Mouse (Mus musculus): ENCODE measurements around the gene Sprr3. TPM values are rescaled to one million over a fixed set of nuclear protein-coding genes. Genes with fewer than 3 reads are reported as not detected.

Gene Sprr3
- polyA plus RNA-seq (2015; fragmentation: Nextera tagmentation; extraction: Ambion mirVana) = 0.25 and 4.2 TPM in 2 replicates

GRCm38 (mm10) chr3:92458620-92459019 is at the start of gene Sprr3:
Sprr3 (minus strand) TSS chr3:92458720.

GRCm38 (mm10) chr3:92500393-92500792 is 41.9 kb upstream of the Sprr3 start, which contains the start of gene Sprr4:
Sprr4 (minus strand) TSS chr3:92500493.

GRCm38 (mm10) chr3:92485863-92486262 is 27.3 kb upstream of the Sprr3 start, which contains the start of gene Sprr1a:
Sprr1a (minus strand) TSS chr3:92485895.

GRCm38 (mm10) chr3:92438689-92439088 is 19.8 kb downstream of the Sprr3 start, which contains the start of gene Sprr1b:
Sprr1b (minus strand) TSS chr3:92438789.

GRCm38 (mm10) chr3:92432282-92432681 is 26.2 kb downstream of the Sprr3 start, which contains the start of gene Sprr2k:
Sprr2k (plus strand) TSS chr3:92432582.

GRCm38 (mm10) chr3:92429323-92429722 is 29.2 kb downstream of the Sprr3 start, which contains the start of gene Gm9774:
Gm9774 (minus strand) TSS chr3:92429423.

GRCm38 (mm10) chr3:92417782-92418181 is 40.7 kb downstream of the Sprr3 start, which contains the start of gene Sprr2j-ps:
Sprr2j-ps (plus strand) TSS chr3:92418082.

GRCm38 (mm10) chr3:92407691-92408090 is 50.8 kb downstream of the Sprr3 start, which contains the start of gene Sprr2i:
Sprr2i (plus strand) TSS chr3:92407991.

Other genes starting within 250 kb of the Sprr3 start
- gene Sprr2a1, start 242.9 kb downstream of the Sprr3 start, polyA plus RNA-seq (2015; fragmentation: Nextera tagmentation; extraction: Ambion mirVana) = 0.39 TPM in 1 of 2 replicates, not detected in the other
- gene Sprr2a2, start 242.8 kb downstream of the Sprr3 start, polyA plus RNA-seq (2015; fragmentation: Nextera tagmentation; extraction: Ambion mirVana) = 2.6 and 32.2 TPM in 2 replicates
- gene Sprr2a3, start 173.3 kb downstream of the Sprr3 start, polyA plus RNA-seq (2015; fragmentation: Nextera tagmentation; extraction: Ambion mirVana) = 0.59 and 1.6 TPM in 2 replicates
- gene Sprr2b, start 142.1 kb downstream of the Sprr3 start, polyA plus RNA-seq (2015; fragmentation: Nextera tagmentation; extraction: Ambion mirVana) = not detected in 2 replicates
- gene Sprr2d, start 119.6 kb downstream of the Sprr3 start, polyA plus RNA-seq (2015; fragmentation: Nextera tagmentation; extraction: Ambion mirVana) = not detected in 2 replicates
- gene Sprr2e, start 106.6 kb downstream of the Sprr3 start, polyA plus RNA-seq (2015; fragmentation: Nextera tagmentation; extraction: Ambion mirVana) = not detected in 2 replicates
- not detected in 2 replicates for gene Sprr2f, start 93.5 kb downstream of the Sprr3 start, polyA plus RNA-seq (2015; fragmentation: Nextera tagmentation; extraction: Ambion mirVana)
- 0.36 TPM in 1 of 2 replicates, not detected in the other for gene Sprr2h, start 73.0 kb downstream of the Sprr3 start, polyA plus RNA-seq (2015; fragmentation: Nextera tagmentation; extraction: Ambion mirVana)
- gene Sprr2i, start 50.7 kb downstream of the Sprr3 start, polyA plus RNA-seq (2015; fragmentation: Nextera tagmentation; extraction: Ambion mirVana) = 0.22 TPM in 1 of 2 replicates, not detected in the other
- gene Sprr2j-ps, start 40.6 kb downstream of the Sprr3 start, polyA plus RNA-seq (2015; fragmentation: Nextera tagmentation; extraction: Ambion mirVana) = 0.39 TPM in 1 of 2 replicates, not detected in the other
- 6.7 and 8.1 TPM in 2 replicates for gene Gm9774, start 29.3 kb downstream of the Sprr3 start, polyA plus RNA-seq (2015; fragmentation: Nextera tagmentation; extraction: Ambion mirVana)
- gene Sprr2k, start 26.1 kb downstream of the Sprr3 start, polyA plus RNA-seq (2015; fragmentation: Nextera tagmentation; extraction: Ambion mirVana) = not detected in 2 replicates
- gene Sprr1b, start 19.9 kb downstream of the Sprr3 start, polyA plus RNA-seq (2015; fragmentation: Nextera tagmentation; extraction: Ambion mirVana) = 0.32 TPM in 1 of 2 replicates, not detected in the other
- gene Sprr1a, start 27.2 kb upstream of the Sprr3 start, polyA plus RNA-seq (2015; fragmentation: Nextera tagmentation; extraction: Ambion mirVana) = 1.6 and 7.8 TPM in 2 replicates
- not detected in 2 replicates for gene Sprr4, start 41.8 kb upstream of the Sprr3 start, polyA plus RNA-seq (2015; fragmentation: Nextera tagmentation; extraction: Ambion mirVana)
- not detected in 2 replicates for gene 2310046K23Rik, start 75.8 kb upstream of the Sprr3 start, polyA plus RNA-seq (2015; fragmentation: Nextera tagmentation; extraction: Ambion mirVana)
- gene Ivl, start 115.0 kb upstream of the Sprr3 start, polyA plus RNA-seq (2015; fragmentation: Nextera tagmentation; extraction: Ambion mirVana) = 0.38 TPM in 1 of 2 replicates, not detected in the other
- 0.15 and 0.84 TPM in 2 replicates for gene Smcp, start 130.3 kb upstream of the Sprr3 start, polyA plus RNA-seq (2015; fragmentation: Nextera tagmentation; extraction: Ambion mirVana)
- not detected in 2 replicates for gene 2210017I01Rik, start 148.8 kb upstream of the Sprr3 start, polyA plus RNA-seq (2015; fragmentation: Nextera tagmentation; extraction: Ambion mirVana)
- gene Lce6a, start 162.9 kb upstream of the Sprr3 start, polyA plus RNA-seq (2015; fragmentation: Nextera tagmentation; extraction: Ambion mirVana) = 3.2 and 3.3 TPM in 2 replicates
- 0.71 TPM in 1 of 2 replicates, not detected in the other for gene Lce1a1, start 189.6 kb upstream of the Sprr3 start, polyA plus RNA-seq (2015; fragmentation: Nextera tagmentation; extraction: Ambion mirVana)
- gene Lce1b, start 198.2 kb upstream of the Sprr3 start, polyA plus RNA-seq (2015; fragmentation: Nextera tagmentation; extraction: Ambion mirVana) = 0.35 TPM in 1 of 2 replicates, not detected in the other
- 1.1 TPM in 1 of 2 replicates, not detected in the other for gene Lce1a2, start 211.6 kb upstream of the Sprr3 start, polyA plus RNA-seq (2015; fragmentation: Nextera tagmentation; extraction: Ambion mirVana)
- 2.4 TPM in 1 of 2 replicates, not detected in the other for gene Lce1c, start 220.5 kb upstream of the Sprr3 start, polyA plus RNA-seq (2015; fragmentation: Nextera tagmentation; extraction: Ambion mirVana)
- 0.91 TPM in 1 of 2 replicates, not detected in the other for gene Lce1d, start 228.5 kb upstream of the Sprr3 start, polyA plus RNA-seq (2015; fragmentation: Nextera tagmentation; extraction: Ambion mirVana)

All from adrenal gland, postnatal 0 days (tissue).